Mouse (Mus musculus) stomach, postnatal 0 days (tissue): ENCODE measurements around the gene Gm37596. TPM values are rescaled to one million over a fixed set of nuclear protein-coding genes. Genes with fewer than 3 reads are reported as not detected.
"Not testable (repeated sequence)": the region's sequence is repeated elsewhere in the genome, so short reads cannot be mapped to it uniquely, and the experiment has no call there.

ENCODE experiments used
- ATAC-seq: fragments of 200-750 bp; cut with Nextera tagmentation; 2 replicates; pipeline ENCODE4 v1.8.0; 2017; ENCODE audit not compliant: low FRiP score, low TSS enrichment
- DNase-seq: peaks from one replicate; pipeline ENCODE4 v3.0.0-alpha.2; 2016; ENCODE audit warnings: low spot score
- H3K27ac ChIP-seq: fragments of 300-500 bp; sonication (generic); replicated peaks from 2 replicates; pipeline ENCODE4 v1.5.1; 2014; ENCODE audit warnings: mild to moderate bottlenecking, control low read depth
- H3K27me3 ChIP-seq: fragments of 300-500 bp; sonication (generic); 2 replicates; pipeline ENCODE4 v1.6.1; 2014; ENCODE audit warnings: low read length; ENCODE audit not compliant: control insufficient read depth, insufficient read depth
- H3K36me3 ChIP-seq: fragments of 300-500 bp; sonication (generic); 2 replicates; pipeline ENCODE4 v1.6.1; 2014; ENCODE audit warnings: low read length, mixed read lengths; ENCODE audit not compliant: control insufficient read depth, insufficient read depth
- H3K4me1 ChIP-seq: fragments of 300-500 bp; sonication (generic); replicated peaks from 2 replicates; pipeline ENCODE4 v1.6.1; 2014; ENCODE audit warnings: antibody characterized with exemption; ENCODE audit not compliant: control insufficient read depth, insufficient read depth
- H3K4me2 ChIP-seq: fragments of 300-500 bp; sonication (generic); replicated peaks from 2 replicates; pipeline ENCODE4 v1.6.1; 2014; ENCODE audit warnings: low read depth, mild to moderate bottlenecking, control low read depth, moderate library complexity
- H3K4me3 ChIP-seq: fragments of 300-500 bp; sonication (generic); 2 replicates; pipeline ENCODE4 v1.5.1; 2014; ENCODE audit warnings: low read depth, low read length, control low read depth
- H3K9ac ChIP-seq: fragments of 300-500 bp; sonication (generic); 2 replicates; pipeline ENCODE4 v1.6.1; 2014; ENCODE audit warnings: mild to moderate bottlenecking, low read length, control low read depth, mixed read lengths
- H3K9me3 ChIP-seq: fragments of 300-500 bp; sonication (generic); 2 replicates; pipeline ENCODE4 v1.6.1; 2016; ENCODE audit warnings: low read length; ENCODE audit not compliant: control insufficient read depth
- CTCF ChIP-seq: IDR thresholded peaks from 2 replicates; pipeline ENCODE4 v1.5.1; 2016; ENCODE audit warnings: antibody characterized with exemption, low read depth, mild to moderate bottlenecking, moderate library complexity
- EP300 ChIP-seq: optimal IDR thresholded peaks from 2 replicates; pipeline ENCODE3; 2016; ENCODE audit warnings: antibody characterized with exemption
- WGBS: fragments of 180-500 bp; shearing (Covaris S2); extraction: QIAGEN DNeasy Blood & Tissue Kit; methylation state at CpG from one replicate; pipeline ENCODE4 v1.1.7; 2014; 5-methylcytosine and 5-hydroxymethylcytosine counted together
- polyA plus RNA-seq: library from polyadenylated mRNA; unstranded; fragments of >200 nt; fragmentation: Nextera tagmentation; extraction: Ambion mirVana; gene quantifications from 2 replicates; pipeline ENCODE4 v1.2.1, GENCODE M21; 2015

The Gm37596 gene
- polyA plus RNA-seq = not detected in 2 replicates

GRCm38 (mm10) chr3:93692970-93693369 lies at the start of gene Gm37596:
TSS of gene Gm37596 (minus strand) at chr3:93693070.
- H3K27ac ChIP-seq, H3K9ac ChIP-seq, H3K4me2 ChIP-seq, H3K4me1 ChIP-seq, H3K9me3 ChIP-seq, ATAC-seq, H3K27me3 ChIP-seq, H3K4me3 ChIP-seq, DNase-seq, H3K36me3 ChIP-seq: not testable (repeated sequence)
- 60% methylated on average over 1 of the region's 2 CpGs for WGBS

DNA sequence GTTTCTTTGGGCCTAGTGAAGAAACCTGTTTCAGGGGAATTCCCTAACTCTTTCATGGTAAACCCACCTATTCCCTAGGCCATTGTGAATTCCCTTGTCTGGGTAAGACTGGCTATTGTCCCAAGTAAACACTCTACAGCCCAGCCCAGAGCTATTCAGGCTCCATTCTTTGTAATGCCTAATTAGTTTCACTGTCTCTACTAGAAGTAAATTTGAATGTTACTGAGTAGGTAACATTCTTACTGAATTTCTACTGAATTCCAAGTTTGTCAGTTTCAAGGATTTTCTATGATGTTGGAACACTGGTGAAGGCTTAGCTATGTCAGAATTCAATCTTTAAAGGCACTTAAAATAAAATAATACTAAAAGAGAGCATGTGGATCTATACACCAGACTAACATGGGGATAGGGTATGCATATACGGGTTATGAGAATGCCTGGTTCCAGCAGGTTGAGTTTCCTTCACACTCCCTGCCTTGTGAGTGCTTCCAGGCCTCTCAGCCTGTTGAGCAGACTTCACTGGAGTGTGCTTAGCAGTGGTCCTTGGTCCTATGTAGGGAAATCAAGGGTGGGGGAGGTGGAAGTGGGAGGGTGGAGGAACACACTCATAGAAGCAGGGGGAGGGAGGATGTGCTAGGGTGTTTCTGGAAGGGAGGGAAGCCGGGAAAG lies 16.2 kb upstream of the Gm37596 start:
- not testable (repeated sequence) for H3K27ac ChIP-seq, H3K36me3 ChIP-seq, H3K27me3 ChIP-seq, H3K4me2 ChIP-seq, H3K4me1 ChIP-seq, DNase-seq, H3K4me3 ChIP-seq, H3K9me3 ChIP-seq, H3K9ac ChIP-seq, ATAC-seq
- WGBS = 87% methylated on average over 2 of the region's 2 CpGs

DNA sequence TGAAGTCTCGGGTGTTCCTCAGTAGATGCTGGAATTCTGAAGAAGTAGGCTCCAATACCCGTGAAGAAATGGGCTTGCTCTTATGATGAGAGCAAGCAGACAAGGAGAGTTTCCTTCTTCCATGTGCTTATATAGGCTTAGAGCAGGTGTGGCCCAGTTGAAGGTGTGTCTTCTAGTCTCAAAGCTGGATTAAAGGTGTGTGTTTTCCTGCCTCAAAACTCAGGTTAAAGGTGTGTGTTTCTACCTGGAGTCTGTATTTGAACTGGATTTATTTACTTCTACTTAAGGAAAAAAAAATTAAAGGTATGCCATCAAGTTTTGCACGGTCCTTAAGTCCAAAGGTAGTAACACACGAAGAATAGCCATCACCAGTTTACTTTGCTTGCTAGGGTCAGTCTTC lies 16.7 kb downstream of the Gm37596 start, which contains the start of gene Tdpoz1:
Gene Tdpoz1, minus strand, starts transcription at position 101 of the 400 bp plus-strand sequence.
- H3K4me1 ChIP-seq, H3K27ac ChIP-seq, H3K4me2 ChIP-seq, H3K27me3 ChIP-seq, H3K4me3 ChIP-seq, H3K9ac ChIP-seq, DNase-seq, H3K9me3 ChIP-seq, ATAC-seq, H3K36me3 ChIP-seq: not testable (repeated sequence)
- WGBS = 60% methylated on average over 2 of the region's 4 CpGs

DNA sequence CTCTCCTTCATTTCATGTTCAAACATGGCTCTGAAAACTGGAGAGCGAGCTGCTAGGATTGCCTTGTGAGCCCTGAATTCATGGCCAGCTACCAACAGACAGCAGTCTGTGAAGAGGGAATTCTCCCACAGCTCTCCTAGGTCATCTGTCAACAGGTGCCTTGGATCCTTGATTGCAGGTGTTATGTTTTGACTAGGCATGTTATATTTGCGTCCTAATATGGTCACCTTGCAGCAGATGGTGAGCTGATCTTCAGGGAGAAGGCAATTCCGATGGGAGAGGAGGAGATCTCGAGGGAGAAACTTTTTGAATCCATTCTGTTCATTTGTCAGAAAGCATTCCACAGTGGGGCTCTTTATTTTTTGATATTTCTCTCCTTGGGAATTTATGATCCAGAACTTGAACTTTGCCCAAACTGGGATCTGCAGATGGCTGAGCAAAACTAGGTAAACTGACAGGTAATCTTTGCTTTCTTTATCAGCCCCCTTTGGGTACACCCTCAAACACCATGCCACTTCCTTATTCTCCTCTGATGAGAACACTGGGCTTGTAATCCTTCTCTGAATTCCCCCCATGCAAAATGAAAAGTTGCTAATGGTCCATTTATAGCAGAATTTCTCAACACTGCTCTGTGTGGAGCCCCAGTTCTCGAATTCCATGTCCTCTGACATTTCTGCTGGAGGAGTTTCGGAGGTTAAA lies 21.9 kb downstream of the Gm37596 start:
- not testable (repeated sequence) for H3K27me3 ChIP-seq, ATAC-seq, H3K9me3 ChIP-seq, H3K36me3 ChIP-seq, DNase-seq, H3K27ac ChIP-seq, H3K9ac ChIP-seq, H3K4me3 ChIP-seq, H3K4me1 ChIP-seq, H3K4me2 ChIP-seq
- WGBS = 70% methylated on average over 4 of the region's 6 CpGs

- DNase-seq (no peak), ATAC-seq (no peak)
- Histone ChIP-seq H3K36me3 (no peaks in the 10 kb centered on the region), H3K27me3 (no peaks in the 10 kb centered on the region), H3K9me3 (no peaks in the 10 kb centered on the region), H3K4me2 (no peak overlapping the region), H3K4me1 (no peaks in the 10 kb centered on the region), H3K9ac (no peak overlapping the region), H3K27ac (no peak overlapping the region), H3K4me3 (no peak overlapping the region)
- no peak for TF ChIP-seq EP300
- TF ChIP-seq CTCF = no peak
- 65% methylated on average over 1 of the region's 1 CpGs for WGBS
Observed at GRCm38 (mm10) chr3:93654260-93654659, 38.6 kb downstream of the Gm37596 start.

GRCm38 (mm10) chr3:93652586-93652985 lies 40.3 kb downstream of the Gm37596 start, which contains the start of gene Tdpoz2:
TSS of gene Tdpoz2 (minus strand) at chr3:93652686.
- no peak within 1 kb of the TSS for H3K4me3 ChIP-seq
- no peak for TF ChIP-seq EP300
- no peak for TF ChIP-seq CTCF
- no peak for DNase-seq
- H3K27ac ChIP-seq = no peak within 1 kb of the TSS
- no peaks in the 10 kb centered on the region for H3K27me3 ChIP-seq
- no peaks in the 10 kb centered on the region for H3K4me1 ChIP-seq
- no peaks in the 10 kb centered on the region for H3K36me3 ChIP-seq
- no peak within 1 kb of the TSS for H3K4me2 ChIP-seq
- no peak within 1 kb of the TSS for H3K9ac ChIP-seq
- 59% methylated on average over 3 of the region's 3 CpGs for WGBS
- ATAC-seq = no peak
- no peaks in the 10 kb centered on the region for H3K9me3 ChIP-seq

Other genes with a start within 250 kb of the Gm37596 start
- gene Tchhl1, start 224.3 kb downstream of the Gm37596 start, polyA plus RNA-seq = not detected in 2 replicates
- gene S100a11, start 172.6 kb downstream of the Gm37596 start, polyA plus RNA-seq = 1,952 and 2,093 TPM in 2 replicates
- gene S100a10, start 138.0 kb downstream of the Gm37596 start, polyA plus RNA-seq = 314 and 375 TPM in 2 replicates
- not detected in 2 replicates for gene Tdpoz2, start 40.4 kb downstream of the Gm37596 start, polyA plus RNA-seq
- not detected in 2 replicates for gene Tdpoz1, start 16.8 kb downstream of the Gm37596 start, polyA plus RNA-seq
- gene Gm5773, start 79.9 kb upstream of the Gm37596 start, polyA plus RNA-seq = not detected in 2 replicates
- gene Tdpoz4, start 103.3 kb upstream of the Gm37596 start, polyA plus RNA-seq = not detected in 2 replicates
- gene Tdpoz3, start 132.9 kb upstream of the Gm37596 start, polyA plus RNA-seq = not detected in 2 replicates